Mouse (Mus musculus) kidney, postnatal 0 days (tissue): ENCODE measurements at regions not wholly inside any gene's neighbourhood (a gene's known extent, or its start where the extent isn't known, plus 50 kb on each side); places are given as distances from the start of the nearest gene placed in this dataset.

Experiments
- ATAC-seq: fragments of 200-750 bp; cut with Nextera tagmentation; replicated peaks from 2 replicates; pipeline ENCODE4 v1.8.0; 2017; ENCODE audit warnings: low read depth, moderate number of reproducible peaks, moderate TSS enrichment, moderate library complexity; ENCODE audit not compliant: low FRiP score
- DNase-seq: peaks from one replicate; pipeline ENCODE4 v3.0.0-alpha.2; 2016; ENCODE audit warnings: low spot score
- H3K27ac ChIP-seq: fragments of 300-500 bp; sonication (generic); 2 replicates; pipeline ENCODE4 v1.5.1; 2014; ENCODE audit warnings: mild to moderate bottlenecking
- H3K27me3 ChIP-seq: fragments of 300-500 bp; sonication (generic); 2 replicates; pipeline ENCODE4 v1.6.1; 2014; ENCODE audit warnings: low read length, mixed read lengths; ENCODE audit not compliant: insufficient read depth
- H3K36me3 ChIP-seq: fragments of 300-500 bp; sonication (generic); 2 replicates; pipeline ENCODE4 v1.6.1; 2014; ENCODE audit warnings: low read length, mixed read lengths; ENCODE audit not compliant: insufficient read depth
- H3K4me1 ChIP-seq: fragments of 300-500 bp; sonication (generic); replicated peaks from 2 replicates; pipeline ENCODE4 v1.6.1; 2014; ENCODE audit warnings: antibody characterized with exemption, low read length, mixed read lengths; ENCODE audit not compliant: insufficient read depth
- H3K4me2 ChIP-seq: fragments of 300-500 bp; sonication (generic); 2 replicates; pipeline ENCODE4 v1.6.1; 2014; ENCODE audit warnings: mild to moderate bottlenecking, low read length, moderate library complexity, mixed read lengths
- H3K4me3 ChIP-seq: fragments of 300-500 bp; sonication (generic); replicated peaks from 2 replicates; pipeline ENCODE4 v1.5.1; 2014; ENCODE audit warnings: low read depth, low read length
- H3K9ac ChIP-seq: fragments of 300-500 bp; sonication (generic); 2 replicates; pipeline ENCODE4 v1.6.1; 2014; ENCODE audit warnings: low read depth, low read length
- H3K9me3 ChIP-seq: fragments of 300-500 bp; sonication (generic); replicated peaks from 2 replicates; pipeline ENCODE4 v1.6.1; 2016; ENCODE audit warnings: low read length, inconsistent platforms, mixed read lengths
- CTCF ChIP-seq: IDR thresholded peaks from 2 replicates; pipeline ENCODE4 v1.5.1; 2016; ENCODE audit warnings: antibody characterized with exemption, low read depth, mild to moderate bottlenecking, moderate library complexity
- WGBS: fragments of 180-500 bp; shearing (Covaris S2); extraction: QIAGEN DNeasy Blood & Tissue Kit; methylation state at CpG from one replicate; pipeline ENCODE4 v1.1.7; 2014; 5-methylcytosine and 5-hydroxymethylcytosine counted together

DNA sequence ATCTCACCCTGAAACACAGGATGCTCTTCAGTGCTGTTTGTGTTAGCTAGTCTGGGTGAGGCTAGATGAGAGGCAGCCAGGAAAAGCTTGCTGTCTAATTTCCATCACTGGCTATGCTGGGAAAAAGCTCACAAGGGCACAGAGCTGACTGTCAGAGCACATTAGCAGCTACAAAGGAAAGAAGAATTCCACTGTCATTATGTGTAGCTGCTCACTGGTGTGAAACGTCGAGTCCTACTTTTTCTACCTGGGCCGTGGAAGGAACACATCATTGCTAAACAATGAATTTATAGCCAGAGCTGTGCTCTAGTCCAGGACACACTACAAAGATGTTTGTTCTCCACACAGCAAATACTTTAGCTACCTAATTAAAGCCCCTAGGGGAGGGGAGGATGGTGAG, 61.8 kb upstream of the Ofcc1 start:
- Histone ChIP-seq H3K9me3 (no peaks in the 10 kb centered on the region), H3K4me3 (no peak overlapping the region), H3K27ac (no peak overlapping the region), H3K4me2 (no peak overlapping the region), H3K9ac (no peak overlapping the region), H3K36me3 (no peaks in the 10 kb centered on the region), H3K4me1 (no peaks in the 10 kb centered on the region), H3K27me3 (no peaks in the 10 kb centered on the region)
- DNase-seq (no peak), ATAC-seq (no peak)
- no peak for TF ChIP-seq CTCF
- 61% methylated on average over 3 of the region's 3 CpGs for WGBS

DNA sequence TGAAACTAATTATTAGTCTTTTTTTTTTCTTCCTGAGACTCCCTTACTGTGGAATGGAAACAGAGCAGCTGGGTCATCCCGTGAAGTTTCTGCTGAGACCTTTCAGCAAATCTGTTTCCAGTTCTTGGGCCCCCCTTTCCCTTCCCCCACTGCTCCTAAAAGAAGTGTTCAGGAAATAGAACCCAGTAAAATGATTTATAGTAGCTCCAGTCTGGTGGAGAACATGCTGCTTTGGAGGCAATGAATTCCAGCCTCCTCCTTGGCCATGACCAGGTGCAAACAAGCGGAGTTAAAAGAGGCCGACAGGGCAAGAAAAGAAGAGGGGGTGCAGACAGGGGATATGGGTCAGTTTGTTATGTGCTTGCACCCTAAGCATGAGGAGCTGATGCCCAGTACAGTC, 56.6 kb upstream of the Ofcc1 start:
- Histone ChIP-seq H3K4me3 (no peak overlapping the region), H3K4me1 (no peaks in the 10 kb centered on the region), H3K27me3 (no peaks in the 10 kb centered on the region), H3K9ac (no peak overlapping the region), H3K9me3 (no peaks in the 10 kb centered on the region), H3K36me3 (no peaks in the 10 kb centered on the region), H3K27ac (no peak overlapping the region), H3K4me2 (no peak overlapping the region)
- no peak for ATAC-seq
- TF ChIP-seq CTCF, result no peak
- no peak for DNase-seq
- WGBS, result 33% methylated on average over 3 of the region's 3 CpGs

DNA sequence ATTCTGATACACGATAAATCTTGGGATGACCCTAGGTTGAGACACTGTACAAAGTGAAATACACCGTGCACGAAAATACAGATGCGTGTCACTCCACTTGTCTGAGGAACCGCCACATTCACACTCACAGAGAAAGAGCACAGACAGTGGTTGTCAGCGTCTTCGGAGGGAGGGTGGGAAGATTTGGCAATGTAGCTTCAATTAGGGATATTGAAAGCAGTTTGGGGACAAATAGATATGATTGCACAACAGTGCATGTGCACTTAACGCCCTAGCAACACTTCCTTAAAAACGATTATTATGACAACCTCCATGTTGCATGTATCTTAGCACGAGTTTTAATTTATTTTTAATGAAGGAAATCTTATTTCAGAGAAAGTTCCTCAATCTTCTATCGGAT, 51.8 kb upstream of the Ofcc1 start:
- no peaks in the 10 kb centered on the region for H3K4me1 ChIP-seq
- no peaks in the 10 kb centered on the region for H3K9me3 ChIP-seq
- ATAC-seq (no peak), DNase-seq (no peak)
- H3K27ac ChIP-seq, result no peak overlapping the region
- no peaks in the 10 kb centered on the region for H3K36me3 ChIP-seq
- no peak for TF ChIP-seq CTCF
- H3K9ac ChIP-seq, result no peak overlapping the region
- H3K4me3 ChIP-seq, result no peak overlapping the region
- no peak overlapping the region for H3K4me2 ChIP-seq
- 88% methylated on average over 11 of the region's 11 CpGs for WGBS
- no peaks in the 10 kb centered on the region for H3K27me3 ChIP-seq
